Mouse (Mus musculus): ENCODE data around the gene St8sia6.

DNA sequence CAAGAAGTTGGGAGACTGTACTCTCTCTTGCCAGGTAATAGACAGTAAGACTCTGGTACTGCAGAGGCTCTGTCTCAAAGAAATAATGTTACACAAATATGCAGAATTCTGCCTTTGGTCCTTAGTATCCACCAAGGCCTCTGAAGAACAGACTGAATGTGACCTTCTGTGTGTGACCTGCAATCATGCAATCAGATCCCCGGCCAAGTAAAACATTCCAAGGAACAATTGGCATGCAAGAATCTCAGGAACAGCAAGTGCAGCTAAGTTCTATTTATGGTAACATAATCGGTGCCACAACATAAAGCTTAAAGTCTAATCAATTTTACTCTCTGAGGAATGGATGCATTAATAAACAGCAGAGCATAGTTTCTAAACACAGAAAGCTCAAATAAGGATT is 66.0 kb downstream of the St8sia6 start:
- no peak for TF ChIP-seq CTCF (IDR thresholded peaks at IDR 0.05)
- TF ChIP-seq EP300 (IDR thresholded peaks at IDR 0.05): no peak

Measured in lung, postnatal 0 days (tissue).